Mouse (Mus musculus): Measurements from ENCODE around the gene Ago1.

- TF ChIP-seq CTCF (IDR thresholded peaks at IDR 0.05; ENCODE audit: borderline replicate concordance, insufficient read depth, low read depth, low read length) (no peak), POLR2A (IDR thresholded peaks at IDR 0.05; ENCODE audit: borderline replicate concordance, insufficient read depth, low read length) (no peak)
These were observed 30.2 kb upstream of the Ago1 start for GRCm38 (mm10) chr4:126498601-126499000.
